Mouse (Mus musculus) layer of hippocampus, adult 11-12 months (tissue): Measurements from ENCODE around the gene Jsrp1.

Experiments used
- DNase-seq: peaks from one replicate; pipeline ENCODE4 v3.0.0; 2022; ENCODE audit warnings: low spot score

Jsrp1 gene

DNA sequence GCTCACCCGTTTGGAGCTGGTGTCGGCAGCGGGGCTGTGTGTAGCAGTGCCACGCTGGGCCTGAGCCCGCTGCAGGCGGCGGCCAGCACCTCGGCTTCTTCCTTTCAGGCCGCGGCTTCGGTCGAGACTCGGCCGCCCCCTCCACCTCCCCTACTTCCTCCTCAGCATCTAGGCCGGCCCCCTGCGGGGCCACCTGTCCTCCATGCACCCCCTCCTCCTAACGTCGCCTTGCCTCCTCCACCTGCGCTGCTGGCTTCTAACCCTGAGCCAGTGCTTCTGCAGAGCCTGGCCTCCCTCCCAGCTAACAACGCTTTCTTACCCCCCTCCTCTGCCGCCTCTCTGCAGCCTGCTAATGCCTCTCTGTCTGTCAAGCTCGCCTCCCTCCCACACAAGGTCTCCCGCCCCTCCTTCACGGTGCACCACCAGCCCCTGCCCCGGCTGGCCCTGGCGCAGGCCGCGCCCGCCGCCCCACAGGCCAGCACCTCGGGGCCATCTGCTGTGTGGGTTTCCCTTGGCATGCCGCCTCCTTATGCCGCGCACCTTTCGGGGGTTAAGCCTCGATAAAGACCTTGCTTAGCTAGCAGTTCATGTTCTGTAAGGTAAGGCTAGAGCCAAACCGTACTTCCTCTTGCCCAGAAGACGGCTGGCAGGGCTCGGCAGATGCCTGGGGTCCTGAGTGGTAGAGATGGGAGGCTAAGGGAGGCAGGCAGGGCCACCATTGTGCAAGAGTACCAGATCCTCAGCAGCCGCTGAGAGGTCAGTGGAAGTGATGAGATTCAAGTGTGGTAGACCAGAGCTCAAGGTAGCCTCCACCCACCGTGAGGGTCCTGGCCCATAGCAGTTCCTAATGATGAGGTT is 20.9 kb downstream of the Jsrp1 start:
- no peak for DNase-seq

DNA sequence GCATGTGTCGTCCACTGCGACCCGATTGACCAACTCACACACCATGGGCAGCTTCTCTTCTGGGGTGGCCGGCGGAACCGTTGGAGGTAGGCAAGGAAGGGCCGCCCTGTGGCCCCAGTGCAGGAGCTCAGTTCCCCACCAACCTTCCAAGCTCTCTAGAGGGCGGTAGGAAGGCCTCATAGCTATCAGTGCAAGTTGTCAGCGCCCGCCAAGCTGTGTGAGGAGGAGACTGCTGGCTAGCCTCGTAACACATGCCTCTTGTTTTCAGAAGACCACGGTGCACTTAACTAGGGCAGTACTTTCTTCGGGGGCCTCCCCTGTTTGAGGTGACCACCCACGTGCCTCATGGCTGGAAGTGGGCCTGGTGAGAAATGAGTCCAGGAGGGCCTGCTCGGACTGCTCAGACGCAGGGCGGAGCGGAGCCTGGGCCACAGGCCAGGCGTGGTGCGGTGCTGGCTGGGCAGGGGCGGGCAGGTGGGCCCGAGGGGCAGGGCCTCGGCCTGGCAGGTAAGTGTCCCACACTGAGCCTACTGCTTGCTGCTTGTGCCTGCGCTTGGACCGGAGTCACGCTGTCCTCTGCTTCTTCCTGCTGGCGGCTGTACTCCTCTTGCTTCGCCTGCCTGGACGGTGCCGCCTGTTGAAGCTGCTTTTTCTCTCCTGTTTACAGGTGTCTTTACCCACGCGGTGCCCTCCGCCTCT is 21.7 kb downstream of the Jsrp1 start:
- DNase-seq: no peak

GRCm38 (mm10) chr10:80790761-80791404 is 22.4 kb downstream of the Jsrp1 start:
- no peak for DNase-seq

DNA sequence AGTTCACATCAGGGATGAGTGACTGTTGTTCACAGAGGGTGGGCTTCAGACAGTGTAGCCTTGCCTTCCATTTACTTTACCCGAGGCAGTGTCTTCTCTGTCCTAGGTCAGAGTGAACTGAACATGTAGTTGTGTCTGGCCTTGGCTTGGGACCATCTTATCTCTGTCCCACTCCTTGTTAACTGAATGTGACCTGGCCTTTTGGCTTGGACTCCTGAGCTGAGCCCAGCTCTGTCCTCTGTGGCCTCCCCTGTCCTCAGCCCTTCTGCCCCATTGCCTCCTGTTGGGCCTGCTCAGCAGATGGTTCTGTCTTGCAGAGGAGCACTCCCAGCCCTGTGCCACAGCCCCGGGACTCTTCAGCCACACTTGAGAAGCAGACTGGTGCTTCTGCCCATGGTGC is 25.8 kb downstream of the Jsrp1 start:
- DNase-seq: no peak

DNA sequence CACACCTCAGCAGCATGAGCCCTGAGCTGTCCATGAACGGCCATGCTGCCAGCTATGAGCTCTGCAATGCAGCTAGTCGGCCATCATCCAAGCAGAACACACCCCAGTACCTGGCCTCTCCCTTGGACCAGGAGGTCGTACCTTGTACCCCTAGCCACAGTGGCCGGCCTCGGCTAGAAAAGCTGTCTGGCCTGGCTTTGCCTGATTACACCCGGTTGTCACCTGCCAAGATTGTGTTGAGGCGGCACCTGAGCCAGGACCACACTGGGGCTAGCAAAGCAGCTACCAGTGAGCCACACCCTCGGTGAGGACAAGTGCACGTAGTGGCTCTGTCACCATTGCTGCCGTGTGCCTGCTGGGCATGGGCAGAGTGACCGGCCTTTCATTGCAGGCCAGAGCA is 27.3 kb downstream of the Jsrp1 start:
- no peak for DNase-seq

DNA sequence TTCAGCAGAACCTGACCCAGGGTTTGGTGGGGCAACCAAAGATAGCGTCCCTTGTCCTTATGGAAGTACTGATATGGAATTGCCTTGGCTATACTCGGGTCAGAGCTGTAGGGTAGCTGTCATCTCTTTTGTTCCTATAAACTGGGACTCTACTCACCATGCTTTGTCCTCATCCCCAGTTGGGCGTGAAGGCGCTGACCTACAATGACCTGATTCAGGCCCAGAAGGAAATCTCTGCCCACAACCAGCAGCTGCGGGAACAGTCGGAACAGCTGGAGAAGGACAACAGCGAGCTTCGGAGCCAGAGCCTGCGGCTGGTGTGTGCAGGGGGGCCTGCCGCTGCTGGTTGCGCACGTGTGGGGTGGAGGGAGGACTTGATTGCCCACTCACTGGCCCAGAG is 28.4 kb downstream of the Jsrp1 start:
- DNase-seq: no peak

DNA sequence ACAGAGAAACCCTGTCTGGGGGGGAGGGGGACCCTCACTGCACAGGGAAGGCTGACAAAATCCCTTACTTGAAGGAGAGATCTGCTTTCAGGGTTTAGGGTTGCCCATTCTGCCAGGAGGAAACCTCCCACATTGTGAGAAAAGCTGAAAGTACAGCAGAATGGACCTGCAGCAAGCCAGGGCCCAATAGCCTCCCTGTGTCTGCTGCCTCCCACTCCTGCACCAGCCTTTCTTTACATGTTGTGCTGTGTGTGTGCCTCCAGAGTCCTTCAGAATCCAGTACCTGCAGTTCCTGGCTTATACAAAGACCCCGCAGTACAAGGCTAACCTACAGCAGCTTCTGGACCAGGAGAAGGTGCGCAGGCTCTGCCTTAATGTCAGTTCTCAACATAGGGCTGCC is 29.0 kb downstream of the Jsrp1 start:
- no peak for DNase-seq

DNA sequence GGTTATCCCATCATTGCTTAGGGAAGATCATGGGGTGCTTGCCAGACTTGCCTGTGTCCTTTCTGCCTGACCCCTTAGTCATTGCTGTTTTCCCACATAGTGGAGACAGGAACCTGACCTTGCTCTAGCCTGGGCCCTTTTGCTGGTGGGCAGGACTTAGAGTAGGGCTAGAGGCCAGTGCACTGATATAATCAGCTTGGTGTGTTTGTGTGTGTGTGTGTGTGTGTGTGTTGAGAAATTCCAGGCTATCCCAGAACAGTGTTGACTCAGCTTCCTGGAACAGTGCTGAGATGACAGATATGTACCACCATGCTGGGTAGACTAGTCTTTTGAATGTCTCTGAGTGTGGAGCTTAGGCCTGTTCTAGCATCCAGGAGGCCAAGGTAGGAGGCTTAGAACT is 33.7 kb downstream of the Jsrp1 start:
- no peak for DNase-seq

- no peak for DNase-seq
Observed at GRCm38 (mm10) chr10:80777123-80777522, 36.2 kb downstream of the Jsrp1 start.

- DNase-seq: no peak
Observed at GRCm38 (mm10) chr10:80776358-80776869, 36.9 kb downstream of the Jsrp1 start.

- DNase-seq: no peak
Observed at GRCm38 (mm10) chr10:80775731-80776130, 37.6 kb downstream of the Jsrp1 start.

DNA sequence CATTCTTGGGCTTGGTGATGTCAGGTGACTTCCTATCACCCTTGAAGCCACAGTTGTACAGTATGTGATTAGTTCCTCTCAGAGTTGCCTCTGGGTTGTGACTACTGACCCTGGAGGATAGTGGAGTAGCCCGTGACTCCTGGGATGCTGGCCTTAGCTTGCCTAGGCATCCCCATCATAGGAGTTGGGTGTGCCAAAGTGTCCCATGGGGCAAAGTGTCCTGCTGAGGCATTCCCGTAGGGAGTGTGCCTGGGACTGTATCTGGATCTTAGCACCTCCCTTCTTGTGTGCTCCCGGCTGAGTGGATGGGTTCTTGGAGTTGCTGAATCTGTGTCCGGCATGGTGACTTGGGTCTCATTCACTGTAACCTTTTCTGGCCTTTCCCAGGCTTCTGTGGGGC is 38.3 kb downstream of the Jsrp1 start:
- no peak for DNase-seq

DNA sequence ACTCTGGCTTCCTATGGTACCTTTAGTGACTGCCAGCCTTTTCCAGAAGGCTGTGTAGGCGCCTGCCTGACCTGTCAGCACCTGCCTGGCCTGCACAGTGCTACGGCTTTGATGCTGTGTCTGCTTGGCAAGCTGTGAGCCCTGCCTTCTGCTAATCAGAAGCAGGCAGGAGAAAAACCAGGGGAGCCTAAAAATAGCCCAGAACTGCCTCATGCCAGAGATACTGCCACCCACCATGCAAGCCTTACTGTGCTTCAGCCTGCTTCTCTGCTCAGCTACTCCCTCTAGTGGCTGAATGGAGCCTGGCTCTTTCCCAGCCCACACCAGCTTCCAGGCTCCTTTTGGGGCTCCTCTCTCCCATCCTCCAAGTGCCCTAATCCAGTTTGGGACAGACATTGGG is 38.7 kb downstream of the Jsrp1 start:
- peak; percentile 92 for DNase-seq

DNA sequence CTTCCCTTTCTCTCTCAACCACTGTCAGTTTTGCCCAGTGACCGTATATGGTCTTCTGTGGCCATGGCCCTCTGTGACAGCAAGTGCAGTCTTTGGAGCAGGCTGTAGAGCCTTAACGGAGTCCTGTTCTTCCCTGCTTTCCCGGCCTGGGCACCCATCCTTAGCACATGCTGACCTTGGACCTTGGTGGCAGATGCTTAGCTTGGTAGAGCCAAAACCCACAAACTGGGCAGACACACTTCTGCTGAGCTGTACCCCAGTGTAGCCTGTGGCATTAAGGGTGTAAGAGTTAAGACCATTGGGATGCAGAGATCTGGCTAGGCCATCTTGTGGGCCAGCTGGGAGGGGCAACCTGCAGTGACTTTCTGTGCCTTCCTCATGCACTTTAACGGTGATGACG is 39.5 kb downstream of the Jsrp1 start:
- DNase-seq: no peak

- no peak for DNase-seq
Observed at GRCm38 (mm10) chr10:80768365-80768764, 44.9 kb downstream of the Jsrp1 start.

DNA sequence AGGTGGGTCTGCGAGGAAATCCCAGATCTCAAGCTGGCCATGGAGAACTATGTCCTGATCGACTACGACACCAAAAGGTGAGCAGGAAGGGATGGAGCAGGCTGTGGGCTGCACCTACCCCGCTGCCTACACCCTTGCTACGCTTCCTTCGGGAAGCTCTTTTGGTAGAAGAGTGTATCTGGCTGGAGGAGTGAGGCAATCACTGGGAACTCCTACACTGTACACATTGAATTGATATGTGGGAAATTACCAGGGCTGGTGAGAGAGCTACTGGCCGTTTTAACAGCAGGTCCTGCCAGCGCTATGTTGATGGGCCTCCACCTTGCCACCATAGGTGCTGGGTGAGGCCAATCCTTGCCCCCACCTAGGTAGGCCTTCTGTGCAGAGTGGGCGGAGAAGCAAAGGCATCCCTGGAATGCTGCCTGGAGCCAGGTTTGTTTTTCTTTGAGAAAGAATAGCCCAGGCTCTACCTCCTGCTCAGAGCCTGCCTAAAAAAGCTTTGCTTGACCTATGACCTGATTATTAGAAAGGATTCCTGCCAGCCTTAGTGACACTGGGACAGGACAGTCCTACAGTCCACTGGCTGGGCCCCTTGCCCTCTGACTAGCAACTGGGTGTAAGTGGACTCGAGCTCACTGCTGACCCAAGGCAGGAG is 47.0 kb downstream of the Jsrp1 start:
- no peak for DNase-seq

- DNase-seq: no peak
Observed at GRCm38 (mm10) chr10:80765746-80766145, 47.6 kb downstream of the Jsrp1 start.

DNA sequence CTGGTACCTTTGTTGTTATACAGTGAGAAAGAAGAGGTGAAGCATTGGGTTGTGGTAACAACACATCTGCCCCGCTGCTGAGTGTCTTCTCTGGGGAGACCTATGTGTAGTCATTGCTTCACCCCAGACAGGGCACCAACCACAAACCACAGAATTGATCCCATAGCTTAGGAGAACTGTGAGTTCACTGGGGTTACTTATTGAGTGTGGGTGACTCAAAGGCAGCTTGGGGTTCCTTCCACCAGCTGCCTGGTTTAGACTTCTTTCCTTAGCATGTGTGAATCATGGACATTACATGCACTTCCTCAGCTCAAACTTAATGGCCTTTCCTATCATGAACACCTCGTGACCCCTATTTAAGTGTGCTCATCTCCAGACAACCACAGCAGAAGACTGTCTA is 49.8 kb downstream of the Jsrp1 start:
- no peak for DNase-seq

DNA sequence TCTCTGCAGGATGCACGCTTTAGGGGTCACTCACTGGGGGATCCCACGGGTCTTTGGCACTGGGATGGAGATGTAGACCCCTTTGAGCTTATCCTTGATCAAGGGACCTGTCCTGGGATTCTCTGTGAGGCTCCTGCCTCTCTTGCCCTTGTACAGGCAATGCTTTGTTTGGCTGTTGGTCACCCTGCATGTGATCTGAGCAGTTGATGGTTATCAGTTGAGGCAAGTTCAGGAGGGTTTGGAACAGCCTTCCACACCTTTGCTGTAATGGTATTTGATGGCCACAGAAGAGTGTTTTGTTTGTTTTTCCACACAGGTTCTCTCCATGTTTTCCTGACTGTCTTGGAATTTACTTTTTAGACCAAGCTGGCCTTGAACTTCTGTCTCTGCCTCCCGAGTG is 51.5 kb downstream of the Jsrp1 start:
- no peak for DNase-seq

DNA sequence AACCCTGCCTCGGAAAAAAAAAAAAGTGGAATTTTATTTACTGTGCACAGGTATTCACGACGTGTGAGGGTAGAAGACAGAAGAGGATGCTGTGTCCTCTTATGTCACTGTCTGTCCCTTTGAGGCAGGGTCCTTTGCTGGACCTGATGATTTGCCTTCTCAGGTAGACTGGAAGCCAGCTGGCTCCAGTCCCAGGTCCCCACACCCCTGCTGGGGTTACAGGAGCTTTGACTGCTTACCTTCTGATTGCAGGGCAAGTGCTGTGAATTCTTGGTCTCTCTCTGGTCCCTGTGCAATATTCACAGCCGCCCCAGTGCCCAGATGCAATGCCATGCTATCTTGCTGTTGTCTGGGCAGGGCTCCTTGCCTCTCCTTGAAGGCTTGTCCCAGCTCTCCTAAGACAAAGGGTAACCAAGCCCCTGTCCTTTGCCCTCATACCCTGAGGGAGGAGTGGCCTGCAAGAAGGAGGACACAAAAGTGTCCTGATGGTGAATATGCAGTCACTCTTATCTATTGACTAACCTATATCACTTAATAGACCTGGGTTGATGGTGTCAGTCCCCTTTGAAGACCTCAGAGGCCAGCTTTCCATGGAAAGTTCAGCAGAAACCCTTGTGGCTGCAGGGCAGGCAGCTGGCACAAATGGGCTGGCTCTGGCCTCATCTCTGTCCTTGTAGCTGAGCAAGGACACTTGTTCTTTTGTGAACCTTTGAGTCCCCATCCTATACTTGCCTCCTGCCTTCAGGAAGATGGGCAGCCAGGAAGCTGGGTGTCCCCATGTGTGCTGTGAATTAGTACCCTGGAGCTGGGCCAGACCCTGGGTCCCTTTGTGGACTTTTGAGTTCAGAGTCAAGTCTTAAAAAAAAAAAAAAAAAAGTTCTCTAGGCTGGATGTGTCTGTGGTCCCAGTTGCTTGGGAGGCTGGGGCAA is 52.4 kb downstream of the Jsrp1 start:
- DNase-seq: no peak

- DNase-seq: no peak
Observed at GRCm38 (mm10) chr10:80758651-80759050, 54.6 kb downstream of the Jsrp1 start.
